Mouse (Mus musculus) hindbrain, embryonic 13.5 days (tissue): ENCODE data around the gene Rfc2. TPM values are rescaled to one million over a fixed set of nuclear protein-coding genes. Genes with fewer than 3 reads are reported as not detected.

ENCODE experiments used
- ATAC-seq: fragments of 200-750 bp; cut with Nextera tagmentation; 2 replicates; pipeline ENCODE4 v1.8.0; 2017; ENCODE audit warnings: moderate TSS enrichment; ENCODE audit not compliant: low FRiP score
- H3K27ac ChIP-seq: fragments of 300-500 bp; sonication (generic); 2 replicates; pipeline ENCODE4 v1.5.1; 2015; ENCODE audit warnings: inconsistent platforms, mild to moderate bottlenecking, moderate library complexity
- H3K27me3 ChIP-seq: fragments of 300-500 bp; sonication (generic); 2 replicates; pipeline ENCODE4 v1.6.1; 2015; ENCODE audit warnings: mild to moderate bottlenecking, inconsistent platforms
- H3K36me3 ChIP-seq: fragments of 300-500 bp; sonication (generic); 2 replicates; pipeline ENCODE4 v1.6.1; 2015; ENCODE audit warnings: mild to moderate bottlenecking, inconsistent platforms
- H3K4me1 ChIP-seq: fragments of 300-500 bp; sonication (generic); replicated peaks from 2 replicates; pipeline ENCODE4 v1.6.1; 2015; ENCODE audit warnings: inconsistent platforms
- H3K4me2 ChIP-seq: fragments of 300-500 bp; sonication (generic); 2 replicates; pipeline ENCODE4 v1.6.1; 2015; ENCODE audit warnings: inconsistent platforms, mild to moderate bottlenecking, moderate library complexity
- H3K4me3 ChIP-seq: fragments of 300-500 bp; sonication (generic); 2 replicates; pipeline ENCODE4 v1.5.1; 2015; ENCODE audit warnings: mild to moderate bottlenecking, inconsistent platforms
- H3K9ac ChIP-seq: fragments of 300-500 bp; sonication (generic); 2 replicates; pipeline ENCODE4 v1.6.1; 2015; ENCODE audit warnings: mild to moderate bottlenecking, inconsistent platforms
- H3K9me3 ChIP-seq: fragments of 300-500 bp; sonication (generic); 2 replicates; pipeline ENCODE4 v1.6.1; 2016; ENCODE audit warnings: inconsistent platforms
- WGBS: fragments of 180-500 bp; shearing (Covaris S2); methylation state at CpG from one replicate; pipeline ENCODE4 v1.1.7; 2015; 5-methylcytosine and 5-hydroxymethylcytosine counted together
- polyA plus RNA-seq: library from polyadenylated mRNA; unstranded; fragments of >200 nt; fragmentation: Nextera tagmentation; extraction: Ambion mirVana; gene quantifications from 2 replicates; pipeline ENCODE4 v1.2.1, GENCODE M21; 2015

Gene Rfc2
- polyA plus RNA-seq, 1 experiment from 2014 or later, result 192 TPM

DNA sequence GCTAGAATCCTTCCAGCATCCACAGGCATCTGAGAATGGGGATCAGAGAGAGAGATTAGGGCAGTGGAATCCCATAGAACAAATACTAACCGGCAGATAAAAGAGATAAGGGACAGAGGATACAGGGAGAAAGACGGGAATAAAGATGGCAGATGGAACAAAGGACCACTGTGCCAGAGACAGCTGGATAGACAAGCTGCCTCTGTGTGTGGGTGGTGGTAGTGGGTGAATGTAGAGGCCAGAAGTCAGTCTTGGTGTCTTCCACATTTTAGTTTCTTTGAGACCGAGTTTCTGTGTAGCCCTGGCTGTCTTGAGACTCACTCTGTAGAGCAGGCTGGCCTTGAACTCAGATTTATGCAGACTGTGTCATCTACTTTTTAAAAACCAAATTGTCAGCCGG lies 34.6 kb downstream of the Rfc2 start:
- peaks cover 10% of the 10 kb centered on the region for H3K4me1 ChIP-seq
- H3K9ac ChIP-seq, result no peak overlapping the region
- H3K27me3 ChIP-seq, result no peaks in the 10 kb centered on the region
- H3K36me3 ChIP-seq, result peaks cover 65% of the 10 kb centered on the region
- no peak for ATAC-seq
- 66% methylated on average over 4 of the region's 4 CpGs for WGBS
- no peak overlapping the region for H3K4me2 ChIP-seq
- H3K9me3 ChIP-seq, result no peaks in the 10 kb centered on the region
- H3K4me3 ChIP-seq, result no peak overlapping the region
- H3K27ac ChIP-seq, result no peak overlapping the region

DNA sequence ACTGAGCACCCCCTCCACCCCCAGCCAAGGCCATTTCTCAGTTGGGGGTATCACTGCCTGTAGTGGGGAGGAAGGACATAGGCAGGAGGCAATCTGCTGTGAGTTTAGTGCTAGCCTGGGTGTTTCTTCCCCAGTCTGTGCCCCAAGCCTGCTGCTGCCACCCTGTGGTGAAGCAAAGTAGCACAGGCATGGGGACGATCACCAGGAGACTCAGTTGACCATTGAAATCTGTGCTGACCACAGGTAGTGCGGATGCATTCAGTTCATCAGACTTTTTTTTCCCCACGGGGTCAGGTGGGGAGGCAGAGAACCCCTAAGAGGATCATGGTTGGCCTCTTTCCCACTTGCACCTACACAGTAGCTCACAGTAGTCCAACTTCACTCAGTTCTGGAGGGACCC lies 35.9 kb downstream of the Rfc2 start:
- 64% methylated on average over 3 of the region's 3 CpGs for WGBS
- no peaks in the 10 kb centered on the region for H3K9me3 ChIP-seq
- H3K9ac ChIP-seq, result no peak overlapping the region
- no peak for ATAC-seq
- no peak overlapping the region for H3K4me2 ChIP-seq
- H3K36me3 ChIP-seq, result peaks cover 78% of the 10 kb centered on the region
- H3K27me3 ChIP-seq, result no peaks in the 10 kb centered on the region
- H3K27ac ChIP-seq, result no peak overlapping the region
- no peak overlapping the region for H3K4me3 ChIP-seq
- H3K4me1 ChIP-seq, result peaks cover 5% of the 10 kb centered on the region

DNA sequence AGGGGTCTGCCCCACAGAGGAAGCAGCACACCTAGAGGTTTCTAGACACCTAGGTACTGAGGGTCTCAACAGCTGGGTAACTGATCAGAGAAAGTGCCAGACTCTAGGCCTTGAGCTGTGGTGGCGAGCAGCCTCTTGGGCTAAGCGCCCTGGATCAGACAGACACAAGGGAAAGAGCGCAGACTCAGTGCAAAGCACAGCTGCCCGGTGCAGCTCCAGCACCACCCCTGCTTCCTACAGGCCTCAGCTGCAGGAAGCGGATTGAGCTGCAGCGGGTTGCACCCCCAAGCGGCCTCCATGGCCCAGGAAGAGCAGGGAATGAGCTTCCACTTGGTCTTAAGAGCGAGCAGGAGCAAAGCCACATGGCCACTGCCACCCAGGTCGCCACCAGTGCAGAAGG lies 39.3 kb downstream of the Rfc2 start:
- Histone ChIP-seq H3K36me3 (peaks cover 97% of the 10 kb centered on the region), H3K27me3 (no peaks in the 10 kb centered on the region)
- WGBS, result 92% methylated on average over 9 of the region's 9 CpGs

DNA sequence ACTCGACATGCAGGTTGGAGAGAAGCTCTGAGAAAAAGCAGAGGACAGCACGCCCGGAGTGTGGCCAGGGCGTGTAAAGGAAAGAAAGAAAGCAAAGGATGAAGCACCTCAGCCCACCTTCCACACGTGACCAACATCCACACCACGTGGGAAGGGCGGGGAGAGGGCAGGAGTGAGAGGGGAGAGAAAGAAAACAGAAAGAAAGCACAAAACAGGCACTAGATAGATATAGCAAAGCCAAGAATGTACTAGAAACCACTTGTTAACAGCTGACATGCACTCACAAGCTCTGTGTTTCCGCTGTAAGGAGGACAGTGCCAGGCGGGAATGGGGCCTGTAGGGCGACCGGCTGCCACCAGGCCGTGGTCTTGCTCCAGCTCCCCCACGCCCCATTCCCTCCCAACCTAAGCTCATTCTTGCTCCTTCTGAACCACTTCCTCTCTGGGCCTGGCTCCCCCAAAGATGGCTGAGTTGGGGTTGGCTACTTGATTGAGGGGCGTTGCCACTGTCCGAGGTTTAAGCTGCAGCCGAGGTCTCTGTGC lies 40.0 kb downstream of the Rfc2 start:
- ATAC-seq, result no peak
- Histone ChIP-seq H3K27ac (no peak overlapping the region), H3K9me3 (no peaks in the 10 kb centered on the region), H3K4me1 (0 out of 2 replicates have a peak, but pooled peaks cover 8% of the 10 kb centered on the region), H3K36me3 (peaks cover 99% of the 10 kb centered on the region), H3K4me3 (no peak overlapping the region), H3K4me2 (no peak overlapping the region), H3K27me3 (no peaks in the 10 kb centered on the region), H3K9ac (no peak overlapping the region)
- 88% methylated on average over 16 of the region's 16 CpGs for WGBS

More for the DNA sequence above, 39.3 kb downstream of the Rfc2 start:
- ATAC-seq, result no peak
- 0 out of 2 replicates have a peak, but pooled peaks cover 8% of the 10 kb centered on the region for H3K4me1 ChIP-seq
- no peak overlapping the region for H3K27ac ChIP-seq
- H3K4me2 ChIP-seq, result no peak overlapping the region
- H3K4me3 ChIP-seq, result no peak overlapping the region
- H3K9ac ChIP-seq, result no peak overlapping the region
- no peaks in the 10 kb centered on the region for H3K9me3 ChIP-seq

DNA sequence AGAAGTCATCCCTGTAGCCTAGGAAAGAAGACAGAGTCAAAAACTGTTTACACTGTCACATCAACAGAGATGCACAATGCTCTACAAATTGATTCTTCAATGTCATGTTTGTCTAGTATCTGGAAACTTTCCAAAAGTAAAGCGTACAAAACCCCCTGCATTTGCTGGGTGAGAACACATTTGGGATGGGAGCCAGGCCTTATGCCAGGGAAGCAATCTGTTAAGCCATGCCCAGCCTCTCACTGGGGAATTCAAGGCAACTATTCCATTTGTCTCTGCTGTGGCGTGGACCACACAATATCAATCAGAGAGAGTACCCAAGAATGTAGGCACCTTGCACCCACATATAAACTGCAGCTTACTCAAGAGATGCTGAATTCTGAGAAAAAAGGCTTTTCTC lies 40.9 kb downstream of the Rfc2 start:
- H3K27ac ChIP-seq, result no peak overlapping the region
- H3K4me1 ChIP-seq, result 0 out of 2 replicates have a peak, but pooled peaks cover 8% of the 10 kb centered on the region
- WGBS, result 61% methylated on average over 2 of the region's 2 CpGs
- no peaks in the 10 kb centered on the region for H3K27me3 ChIP-seq
- H3K4me3 ChIP-seq, result no peak overlapping the region
- H3K4me2 ChIP-seq, result no peak overlapping the region
- peaks cover 100% of the 10 kb centered on the region for H3K36me3 ChIP-seq
- no peak for ATAC-seq
- H3K9me3 ChIP-seq, result no peaks in the 10 kb centered on the region
- no peak overlapping the region for H3K9ac ChIP-seq

DNA sequence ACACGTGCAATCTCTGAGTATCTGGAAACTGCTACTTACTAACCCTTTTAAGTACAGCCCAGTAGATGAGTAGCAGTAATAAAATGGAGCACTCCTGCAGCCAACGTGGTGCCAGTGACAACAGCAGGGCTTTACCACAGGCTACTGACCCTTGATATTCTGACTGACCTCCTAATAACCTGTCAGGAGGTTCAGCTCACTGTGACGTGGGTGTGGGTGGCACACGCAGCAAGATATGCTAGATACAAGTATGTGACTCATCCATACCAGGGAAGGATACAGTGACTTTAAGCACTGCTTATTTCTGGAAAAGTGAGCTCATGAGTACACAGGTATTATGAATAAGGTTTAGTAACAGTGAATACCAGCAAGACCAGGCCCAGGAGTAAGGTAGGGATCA lies 48.3 kb downstream of the Rfc2 start:
- Histone ChIP-seq H3K9me3 (no peaks in the 10 kb centered on the region), H3K27ac (no peak overlapping the region), H3K36me3 (peaks cover 65% of the 10 kb centered on the region), H3K4me1 (peaks cover 23% of the 10 kb centered on the region), H3K4me3 (no peak overlapping the region), H3K9ac (no peak overlapping the region), H3K27me3 (no peaks in the 10 kb centered on the region), H3K4me2 (no peak overlapping the region)
- ATAC-seq, result no peak
- 83% methylated on average over 4 of the region's 4 CpGs for WGBS

DNA sequence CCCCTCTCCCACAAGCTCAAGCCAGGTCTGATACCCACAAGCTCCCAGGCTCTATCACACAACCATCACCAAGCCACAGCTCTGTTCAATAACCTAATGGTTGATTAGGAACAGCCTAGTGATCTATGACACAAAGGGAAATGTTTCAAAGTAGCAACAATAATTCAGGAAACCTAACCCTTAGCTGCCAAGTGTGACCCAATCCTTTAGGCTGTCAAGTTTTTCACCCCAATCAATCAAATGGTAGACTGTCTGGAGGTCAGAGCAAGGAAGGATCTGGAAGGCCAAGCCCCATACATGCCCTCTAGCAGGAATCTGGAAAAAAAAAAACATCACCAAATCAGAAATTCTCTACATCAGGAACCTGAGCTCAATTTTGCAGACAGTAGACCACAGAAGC lies 49.7 kb downstream of the Rfc2 start:
- H3K27ac ChIP-seq, result no peak overlapping the region
- H3K4me3 ChIP-seq, result no peak overlapping the region
- H3K4me2 ChIP-seq, result no peak overlapping the region
- H3K27me3 ChIP-seq, result no peaks in the 10 kb centered on the region
- H3K4me1 ChIP-seq, result peaks cover 23% of the 10 kb centered on the region
- no peaks in the 10 kb centered on the region for H3K9me3 ChIP-seq
- ATAC-seq, result no peak
- H3K36me3 ChIP-seq, result peaks cover 63% of the 10 kb centered on the region
- H3K9ac ChIP-seq, result no peak overlapping the region

DNA sequence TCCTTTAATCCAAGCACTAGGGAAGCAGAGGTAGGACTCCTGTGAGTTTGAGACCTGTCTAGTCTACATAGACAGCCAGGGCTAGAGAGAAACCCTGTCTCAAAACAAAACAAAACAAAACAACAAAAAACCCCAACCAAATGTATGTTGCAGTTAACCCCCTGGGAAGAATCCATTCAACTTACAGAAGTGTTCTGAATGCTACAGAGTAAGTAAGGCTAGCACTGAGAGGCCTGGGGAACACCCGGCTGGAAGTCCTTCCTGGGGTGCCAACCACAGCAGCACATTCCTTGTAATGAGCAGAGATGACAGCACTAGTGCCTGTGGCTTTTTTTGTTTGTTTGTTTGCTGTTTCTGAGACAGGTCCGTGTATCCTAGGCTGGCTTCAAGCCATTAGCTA lies 51.7 kb downstream of the Rfc2 start:
- Histone ChIP-seq H3K9ac (no peak overlapping the region), H3K36me3 (peaks cover 53% of the 10 kb centered on the region), H3K4me1 (peaks cover 33% of the 10 kb centered on the region), H3K27me3 (no peaks in the 10 kb centered on the region), H3K9me3 (no peaks in the 10 kb centered on the region), H3K4me3 (no peak overlapping the region), H3K27ac (no peak overlapping the region), H3K4me2 (no peak overlapping the region)
- no peak for ATAC-seq
- 54% methylated on average over 2 of the region's 2 CpGs for whole genome bisulfite sequencing

DNA sequence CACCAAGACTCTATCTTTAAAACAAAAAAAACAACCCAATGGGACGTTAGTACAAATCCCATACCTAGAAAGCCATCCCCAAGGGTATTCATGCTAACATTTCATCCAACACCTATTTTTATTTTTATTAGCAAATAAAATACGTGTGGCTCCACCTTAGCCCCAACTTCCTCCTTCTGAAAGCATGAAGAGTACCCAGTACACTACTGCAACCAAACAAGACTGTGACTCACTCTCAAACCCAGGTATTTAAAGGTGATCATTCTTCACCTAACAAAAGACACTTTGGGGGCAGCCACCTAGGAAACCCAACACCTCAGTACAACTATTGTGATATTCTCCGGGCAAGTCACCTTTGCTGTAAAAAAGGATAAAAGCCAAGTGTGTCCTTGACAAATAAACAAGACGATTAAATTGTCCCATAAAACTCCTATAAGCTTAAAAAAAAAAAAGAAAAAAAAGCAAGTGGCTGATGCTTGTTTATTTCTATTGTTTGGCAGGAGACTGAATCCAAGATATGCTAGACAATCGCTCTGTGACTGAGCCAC lies 56.7 kb downstream of the Rfc2 start:
- 37% methylated on average over 5 of the region's 5 CpGs for WGBS
- Histone ChIP-seq H3K4me1 (peaks cover 28% of the 10 kb centered on the region), H3K27me3 (no peaks in the 10 kb centered on the region), H3K4me2 (peak overlapping the region; percentile 87), H3K9me3 (no peaks in the 10 kb centered on the region), H3K36me3 (peaks cover 27% of the 10 kb centered on the region), H3K27ac (peak overlapping the region; percentile 96), H3K4me3 (peak overlapping the region; percentile 99), H3K9ac (peak overlapping the region; percentile 100)
- ATAC-seq, result no peak

DNA sequence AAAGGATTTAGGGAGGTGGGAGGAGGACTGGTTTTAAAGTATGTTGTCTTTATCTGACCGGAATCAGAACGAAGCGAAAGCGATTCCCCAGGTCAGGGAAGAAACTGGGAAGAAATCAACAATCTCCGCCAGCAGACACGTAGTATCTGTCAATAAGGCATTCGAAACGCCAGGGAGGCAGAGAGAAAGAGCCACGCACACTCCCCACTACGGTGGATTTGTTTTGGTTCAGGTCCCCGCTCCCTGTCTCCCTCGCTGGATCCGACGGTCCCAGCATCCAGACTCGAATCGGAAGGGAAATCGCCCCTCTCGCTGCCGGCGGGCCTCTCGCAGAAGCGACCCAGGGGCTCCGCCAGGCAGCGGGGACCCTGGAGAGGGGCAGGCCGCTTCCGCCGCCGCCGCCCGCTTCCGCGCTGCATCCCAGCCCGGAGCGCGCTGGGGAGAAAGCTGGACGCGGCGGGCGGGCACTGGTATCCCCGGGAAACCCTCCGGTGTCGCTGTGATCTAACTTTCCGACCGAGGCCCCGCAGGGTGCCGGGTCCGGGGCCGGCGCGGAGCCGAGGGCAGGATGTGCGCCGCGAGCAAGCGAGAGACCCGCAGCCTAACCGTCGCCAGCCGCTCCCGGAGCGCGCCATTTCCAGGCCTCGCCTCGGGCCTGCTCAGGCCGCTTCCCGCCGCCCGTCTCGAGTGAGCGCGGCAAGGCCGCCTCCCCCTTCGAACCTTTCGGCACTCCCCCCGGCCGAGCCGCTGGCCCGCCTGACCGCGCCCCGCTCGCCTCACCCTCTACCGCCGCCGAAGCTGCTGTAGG lies 57.5 kb downstream of the Rfc2 start:
- WGBS, result under 1% methylated on average over 73 of the region's 85 CpGs
- peak overlapping the region; percentile 87 for H3K4me2 ChIP-seq

DNA sequence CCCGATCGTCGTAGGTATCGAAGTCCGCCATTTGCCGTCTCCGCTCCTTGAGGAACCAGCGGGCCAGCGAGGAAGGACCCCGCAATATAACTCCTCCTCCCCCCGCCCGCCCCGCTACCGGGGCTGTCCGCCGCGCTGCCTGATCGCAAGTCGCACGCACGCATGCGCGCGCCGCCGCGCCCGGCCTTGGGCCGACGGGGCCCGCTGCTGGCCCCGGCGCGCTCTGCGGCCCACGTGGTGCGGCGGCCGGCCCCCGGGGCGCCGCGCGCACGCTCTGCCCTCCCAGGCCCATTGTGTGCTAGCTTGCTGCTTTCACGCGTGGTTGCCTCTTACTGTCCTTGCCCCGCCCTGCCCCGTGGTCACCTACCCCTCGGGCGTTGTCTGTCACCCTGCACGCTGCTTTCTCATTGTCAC lies 58.1 kb downstream of the Rfc2 start, which contains the start of gene Eif4h:
Gene Eif4h (minus strand): TSS at position 222 of the 414 bp plus-strand sequence.
- H3K4me3 ChIP-seq, result peak within 1 kb of the TSS; percentile 99
- H3K36me3 ChIP-seq, result peaks cover 21% of the 10 kb centered on the region
- peak; percentile 94 for ATAC-seq
- H3K4me1 ChIP-seq, result peaks cover 16% of the 10 kb centered on the region
- WGBS, result under 1% methylated on average over 48 of the region's 52 CpGs
- peak within 1 kb of the TSS; percentile 100 for H3K9ac ChIP-seq
- H3K9me3 ChIP-seq, result no peaks in the 10 kb centered on the region
- peak within 1 kb of the TSS; percentile 96 for H3K27ac ChIP-seq
- no peaks in the 10 kb centered on the region for H3K27me3 ChIP-seq
- H3K4me2 ChIP-seq, result peak within 1 kb of the TSS; percentile 87

More for the DNA sequence above, 57.5 kb downstream of the Rfc2 start:
- no peaks in the 10 kb centered on the region for H3K9me3 ChIP-seq
- H3K27me3 ChIP-seq, result no peaks in the 10 kb centered on the region
- H3K27ac ChIP-seq, result peak overlapping the region; percentile 96
- H3K36me3 ChIP-seq, result peaks cover 24% of the 10 kb centered on the region
- peak; percentile 79 for ATAC-seq
- peaks cover 20% of the 10 kb centered on the region for H3K4me1 ChIP-seq
- peak overlapping the region; percentile 100 for H3K9ac ChIP-seq
- peak overlapping the region; percentile 99 for H3K4me3 ChIP-seq

DNA sequence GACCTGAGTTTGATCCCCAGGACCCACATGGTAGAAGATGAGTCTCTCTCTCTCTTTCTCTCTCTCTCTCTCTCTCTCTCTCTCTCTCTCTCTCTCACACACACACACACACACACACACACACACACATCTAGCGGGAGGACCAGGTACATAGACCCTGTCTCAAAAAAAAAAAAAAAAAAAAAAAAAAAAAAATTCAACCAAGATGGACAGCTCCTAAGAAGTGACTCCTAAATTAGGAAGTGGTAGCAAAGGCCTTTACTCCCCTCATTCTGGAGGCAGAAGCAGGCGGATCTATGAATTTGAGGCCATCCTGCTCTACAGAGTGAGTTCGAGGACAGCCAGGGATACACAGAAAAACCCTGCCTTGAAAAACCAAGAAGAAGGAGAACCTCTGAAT lies 59.2 kb downstream of the Rfc2 start:
- H3K4me2 ChIP-seq, result no peak overlapping the region

More for the DNA sequence above, 59.2 kb downstream of the Rfc2 start:
- no peak overlapping the region for H3K27ac ChIP-seq
- peaks cover 13% of the 10 kb centered on the region for H3K36me3 ChIP-seq
- H3K27me3 ChIP-seq, result no peaks in the 10 kb centered on the region
- H3K4me1 ChIP-seq, result peaks cover 16% of the 10 kb centered on the region
- H3K4me3 ChIP-seq, result no peak overlapping the region
- H3K9me3 ChIP-seq, result no peaks in the 10 kb centered on the region
- H3K9ac ChIP-seq, result no peak overlapping the region
- 89% methylated on average over 3 of the region's 3 CpGs for WGBS
- no peak for ATAC-seq
